Mouse (Mus musculus): ENCODE results near the gene Pbsn. TPM values are rescaled to one million over a fixed set of nuclear protein-coding genes. Genes with fewer than 3 reads are reported as not detected.
A peak's percentile ranks its signal among the peaks of the same experiment; 100 is the strongest.
"Not testable (repeated sequence)": the region's sequence is repeated elsewhere in the genome, so short reads cannot be mapped to it uniquely, and the experiment has no call there.

The Pbsn gene
- total RNA-seq (2021) (not detected), polyA plus RNA-seq (2012; rRNA removed) (not detected in 2 replicates)
- long read RNA-seq = 0 reads

- no peak for DNase-seq
These were observed at the start of gene Pbsn for GRCm38 (mm10) chrX:77853523-77853922. Pbsn (minus strand) TSS chrX:77853623.

GRCm38 (mm10) chrX:77880033-77880432 is 26.6 kb upstream of the Pbsn start:
- not testable (repeated sequence) for DNase-seq

- DNase-seq = not testable (repeated sequence)
These were observed 11.0 kb upstream of the Pbsn start, which contains the start of gene Gm14744 for GRCm38 (mm10) chrX:77864458-77864857. Gm14744 (plus strand) TSS chrX:77864758.

DNA sequence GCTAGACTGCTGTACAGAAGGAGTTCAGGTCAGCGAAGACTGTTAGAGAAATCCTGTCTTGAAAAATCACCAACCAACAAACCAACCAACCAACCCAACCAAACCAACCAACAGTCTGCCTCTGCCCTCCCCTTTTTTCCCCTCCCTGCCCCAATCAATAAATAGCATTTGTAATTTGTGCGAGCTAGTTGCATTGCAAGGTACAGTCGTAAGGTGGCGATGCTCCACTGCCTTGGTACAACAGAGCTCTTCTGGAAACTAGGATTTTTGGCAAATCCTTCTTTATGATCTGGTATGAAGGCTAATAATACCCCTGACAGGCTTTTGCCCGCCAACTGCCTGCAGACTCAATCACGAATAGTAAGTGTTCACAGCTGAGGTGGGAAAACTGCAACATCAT is 41.4 kb downstream of the Pbsn start:
- DNase-seq = peak; percentile 11

DNA sequence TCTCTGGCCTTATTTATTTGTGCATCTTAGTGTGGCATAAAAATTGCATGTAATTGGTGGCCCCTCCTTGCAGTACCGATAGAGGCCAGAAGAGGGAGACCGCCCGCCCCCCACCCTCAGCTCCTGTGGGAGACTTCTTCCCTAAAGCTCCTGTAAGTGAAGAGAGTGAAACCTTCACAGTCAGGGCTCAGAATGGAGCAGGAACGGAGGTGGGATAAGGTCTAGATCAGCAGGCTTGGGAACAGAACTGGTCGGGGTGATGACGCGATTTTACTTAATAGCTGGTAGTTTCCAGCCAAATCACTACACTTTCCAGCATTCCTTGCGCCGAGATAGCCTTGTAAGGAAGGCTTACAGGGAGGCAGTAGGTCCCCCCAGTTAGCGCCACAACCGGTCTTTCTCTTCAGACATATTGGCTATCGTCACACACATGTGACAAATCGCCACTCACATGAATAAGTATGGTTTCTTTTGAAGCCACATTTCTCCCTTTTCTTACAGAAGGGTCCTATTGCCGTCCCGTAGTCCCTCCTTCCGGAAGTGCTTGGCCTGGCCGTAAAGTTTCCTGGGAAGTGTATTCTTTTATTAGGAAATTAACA is 42.7 kb downstream of the Pbsn start:
- DNase-seq = peak; percentile 78

GRCm38 (mm10) chrX:77808602-77809001 is 44.8 kb downstream of the Pbsn start:
- peak; percentile 20 for DNase-seq

DNA sequence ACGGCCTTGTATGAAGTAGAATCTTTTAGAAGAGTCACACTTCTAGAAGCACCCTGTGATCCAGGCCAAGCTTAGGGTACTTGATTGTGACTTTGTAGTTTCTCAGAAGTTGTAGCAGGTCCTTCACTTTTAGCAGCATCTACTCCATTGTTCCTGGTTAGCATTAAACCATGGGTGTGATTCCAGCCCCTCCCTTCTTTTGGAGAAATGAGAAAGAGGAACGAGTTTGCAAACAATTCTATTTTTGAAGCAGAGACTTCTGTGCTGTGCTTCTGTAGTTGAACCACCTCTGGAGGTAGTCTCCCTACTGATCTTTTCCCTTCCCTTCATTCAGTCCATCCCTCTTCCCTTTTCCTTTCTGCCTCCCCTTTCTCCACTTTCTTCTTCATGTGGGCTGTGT is 51.1 kb downstream of the Pbsn start:
- DNase-seq = no peak

GRCm38 (mm10) chrX:77801543-77801942 is 51.9 kb downstream of the Pbsn start:
- no peak for DNase-seq

DNA sequence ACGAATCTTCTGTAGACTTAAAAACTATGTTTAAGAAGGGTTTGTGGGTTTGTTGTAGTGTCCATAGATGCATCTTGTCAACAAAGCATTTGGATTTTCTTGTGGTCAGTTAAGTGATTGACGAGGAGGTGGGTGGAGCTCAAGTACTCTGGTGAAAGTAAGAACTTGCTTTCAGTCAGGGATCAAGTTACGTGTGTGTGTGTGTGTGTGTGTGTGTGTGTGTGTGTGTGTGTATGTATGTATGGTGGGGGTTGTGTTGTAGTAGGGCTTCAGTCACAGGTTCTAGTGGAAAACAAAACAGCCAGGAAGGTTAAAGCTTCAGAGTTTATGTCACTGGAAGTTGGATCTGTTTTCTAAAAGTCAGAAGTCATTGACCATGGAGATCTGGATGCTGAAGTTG is 53.9 kb downstream of the Pbsn start:
- no peak for DNase-seq

GRCm38 (mm10) chrX:77797801-77798200 is 55.6 kb downstream of the Pbsn start:
- DNase-seq = no peak

GRCm38 (mm10) chrX:77796916-77797315 is 56.5 kb downstream of the Pbsn start:
- no peak for DNase-seq

GRCm38 (mm10) chrX:77796238-77796835 is 57.1 kb downstream of the Pbsn start, which contains the start of gene Prkx:
Prkx (minus strand) TSS chrX:77796278.
- no peak for DNase-seq

DNA sequence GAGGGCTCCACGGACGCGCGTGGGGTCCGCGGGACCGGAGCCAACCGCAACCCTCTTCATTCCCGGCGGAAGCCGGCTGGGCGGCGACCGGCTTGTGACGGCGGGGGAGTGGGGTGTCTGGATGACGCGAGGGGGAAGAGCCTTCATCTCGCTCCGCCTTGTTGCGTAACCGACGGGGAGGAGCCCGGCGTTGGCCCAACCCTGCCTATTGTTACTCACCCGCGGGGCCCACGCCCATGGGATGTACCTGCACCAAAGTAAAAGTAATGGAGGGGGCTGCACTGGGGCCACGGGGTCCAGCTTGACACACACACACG is 57.6 kb downstream of the Pbsn start:
- peak; percentile 94 for DNase-seq

- DNase-seq = peak; percentile 46
These were observed 58.2 kb downstream of the Pbsn start for GRCm38 (mm10) chrX:77794962-77795857.

- no peak for DNase-seq
These were observed 64.7 kb downstream of the Pbsn start for GRCm38 (mm10) chrX:77788675-77789074.

Other genes with a start within 250 kb of the Pbsn start
- gene Prkx, start 57.3 kb downstream of the Pbsn start, total RNA-seq (2021) = 10 to 100 TPM; 12.6 to 18.4 TPM
- gene Prkx, start 57.3 kb downstream of the Pbsn start, polyA plus RNA-seq (2012; rRNA removed) = 11.6 and 12.7 TPM in 2 replicates
- gene Gm14744, start 11.1 kb upstream of the Pbsn start, total RNA-seq (2021) = not detected
- not detected in 2 replicates for gene Gm14744, start 11.1 kb upstream of the Pbsn start, polyA plus RNA-seq (2012; rRNA removed)
- not detected for gene 5430402E10Rik, start 71.4 kb upstream of the Pbsn start, total RNA-seq (2021)
- not detected in 2 replicates for gene 5430402E10Rik, start 71.4 kb upstream of the Pbsn start, polyA plus RNA-seq (2012; rRNA removed)
- gene Obp1a, start 237.8 kb upstream of the Pbsn start, total RNA-seq (2021) = not detected
- not detected in 2 replicates for gene Obp1a, start 237.8 kb upstream of the Pbsn start, polyA plus RNA-seq (2012; rRNA removed)